Mouse (Mus musculus): ENCODE results near the gene Lemd1. TPM values are rescaled to one million over a fixed set of nuclear protein-coding genes. Genes with fewer than 3 reads are reported as not detected.
"Not testable (repeated sequence)": the region's sequence is repeated elsewhere in the genome, so short reads cannot be mapped to it uniquely, and the experiment has no call there.

Gene Lemd1
- total RNA-seq, 2 experiments from 2014 or later: not detected

DNA sequence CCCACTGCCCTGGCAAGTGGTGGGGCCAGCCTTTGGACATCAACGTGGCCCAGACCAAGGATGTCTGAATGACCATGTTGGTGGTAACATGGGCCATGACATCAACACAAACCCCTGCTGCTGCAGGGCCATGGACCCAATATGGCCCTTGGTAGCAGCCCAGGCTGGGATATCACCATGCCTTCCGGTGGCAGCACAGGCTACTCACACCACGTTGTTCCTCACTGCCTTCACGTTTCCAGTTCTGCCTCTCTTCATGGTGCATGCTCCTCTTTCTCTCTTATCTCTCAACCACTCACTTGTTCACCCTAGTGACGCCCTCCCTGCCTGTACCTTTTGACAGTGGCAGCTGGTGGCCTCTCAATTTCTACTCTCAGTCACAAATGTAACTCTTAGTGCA lies 53.8 kb downstream of the Lemd1 start:
- ATAC-seq (replicated peaks; ENCODE audit: poor library complexity): peak; percentile 54; the same call in 1 of the 2 replicates

DNA sequence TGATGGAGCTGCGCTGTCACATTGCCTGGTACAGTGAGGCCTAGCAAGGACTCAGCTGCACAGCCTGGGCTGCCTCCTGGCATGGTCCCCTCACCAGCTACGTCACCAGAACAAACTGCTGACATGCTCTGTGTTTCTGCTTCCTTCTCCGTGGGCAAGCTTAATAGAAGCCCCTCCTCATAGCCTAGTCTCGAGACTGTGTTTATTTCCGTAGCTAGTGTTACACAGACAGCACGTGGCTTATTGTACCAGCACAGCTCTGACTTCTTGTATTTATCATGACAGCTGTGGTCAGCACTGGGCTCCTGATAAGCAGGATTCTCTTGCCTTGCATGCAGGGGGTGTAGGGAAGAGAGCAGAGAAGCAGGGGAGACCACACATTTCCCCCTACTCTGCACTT lies 54.9 kb downstream of the Lemd1 start:
- ATAC-seq (replicated peaks; ENCODE audit: poor library complexity): peak; percentile 89

DNA sequence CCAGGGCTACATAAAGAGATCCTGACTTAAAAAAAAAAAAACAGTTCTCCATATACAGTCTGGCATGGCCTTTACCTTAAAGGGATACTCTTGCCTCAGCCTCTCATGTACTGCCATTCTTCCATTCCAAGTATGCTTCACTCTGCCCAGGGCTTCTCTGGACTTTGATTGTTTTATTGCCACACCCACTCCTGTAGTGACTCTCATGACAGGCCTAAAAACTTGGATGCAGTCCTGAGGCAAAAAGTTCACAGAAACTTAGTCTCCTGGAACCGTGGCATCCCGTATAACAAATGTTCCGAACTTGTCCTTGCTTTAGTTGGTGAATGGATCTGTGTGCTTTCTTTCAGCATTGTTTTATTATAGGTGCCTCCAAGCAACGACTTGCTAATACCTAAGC lies 55.4 kb downstream of the Lemd1 start:
- peak; percentile 17 for ATAC-seq (replicated peaks; ENCODE audit: poor library complexity)

DNA sequence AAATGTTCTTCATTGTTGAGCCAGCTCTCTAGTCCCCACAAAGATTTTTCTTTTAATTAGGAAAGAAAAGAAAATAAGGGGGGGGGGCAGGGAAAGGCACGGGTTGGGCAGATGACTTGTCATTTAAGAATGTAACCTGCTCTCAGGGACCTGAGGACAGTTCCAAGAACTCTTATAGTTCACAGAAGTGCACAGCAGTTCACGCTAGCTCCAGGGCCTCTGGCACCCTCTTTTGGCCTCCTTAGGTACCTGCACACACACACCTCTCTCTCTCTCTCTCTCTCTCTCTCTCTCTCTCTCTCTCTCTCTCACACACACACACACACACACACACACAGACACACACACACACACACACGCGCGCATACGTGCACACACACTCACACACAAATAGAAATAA lies 63.2 kb downstream of the Lemd1 start:
- no peak for ATAC-seq (replicated peaks; ENCODE audit: poor library complexity)

DNA sequence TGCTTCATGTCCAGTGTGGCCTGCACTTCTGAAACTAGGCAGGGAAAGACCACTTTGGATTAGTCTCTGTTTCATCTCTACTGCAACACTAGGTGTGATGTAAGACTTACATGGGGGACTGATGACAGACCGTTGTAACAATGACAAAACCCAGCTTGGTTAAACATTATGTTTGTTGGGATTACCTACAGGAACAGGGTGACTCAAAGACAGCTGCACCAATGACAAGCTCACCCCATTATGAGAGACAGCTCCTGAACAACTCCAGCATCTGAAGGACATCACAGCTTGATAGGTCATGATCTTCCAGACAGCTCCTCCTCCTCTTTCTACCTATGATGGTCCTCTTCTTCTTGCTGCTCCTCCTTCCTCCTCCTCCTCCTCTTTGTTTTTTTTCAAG lies 69.1 kb downstream of the Lemd1 start:
- no peak for ATAC-seq (replicated peaks; ENCODE audit: poor library complexity)

DNA sequence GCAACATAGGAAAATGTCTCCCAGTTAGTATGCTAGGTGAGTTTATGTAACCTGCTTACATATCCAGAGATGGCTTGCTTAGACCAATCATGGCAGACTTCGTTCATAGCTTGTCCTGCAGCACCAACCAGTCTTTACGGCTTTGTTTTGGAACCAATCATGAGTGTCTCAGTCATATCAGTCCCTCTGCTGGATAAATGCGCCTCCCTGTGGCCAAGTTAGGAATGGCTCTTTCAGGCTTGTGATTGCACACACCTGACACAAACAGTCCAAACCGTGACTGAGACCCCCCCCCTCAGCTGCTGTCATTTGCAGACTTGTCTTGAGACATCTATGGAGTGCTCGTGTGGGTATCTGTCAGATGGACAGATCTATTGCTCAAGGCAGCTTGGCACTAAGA lies 69.8 kb downstream of the Lemd1 start:
- ATAC-seq (replicated peaks; ENCODE audit: poor library complexity): peak; percentile 70

DNA sequence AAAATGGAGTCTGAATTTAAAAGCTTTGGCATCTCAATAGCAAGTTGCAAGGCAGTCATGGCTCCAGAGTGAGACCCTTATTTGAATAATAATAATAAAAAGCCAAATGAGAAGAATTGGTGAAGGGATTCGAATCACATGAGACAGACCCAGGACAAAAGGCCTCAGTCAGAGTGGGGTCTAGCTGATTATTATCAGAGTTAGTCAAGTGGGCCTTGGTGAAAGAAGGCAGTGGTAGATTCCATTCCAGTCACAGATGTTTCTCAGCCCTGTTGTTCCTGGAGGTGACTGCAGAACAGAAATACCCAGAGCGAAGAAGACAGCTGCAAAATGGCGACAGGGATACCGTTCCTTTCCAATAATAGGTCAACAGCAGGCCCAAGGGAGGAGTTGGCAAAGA lies 72.4 kb downstream of the Lemd1 start:
- no peak for ATAC-seq (replicated peaks; ENCODE audit: poor library complexity)

DNA sequence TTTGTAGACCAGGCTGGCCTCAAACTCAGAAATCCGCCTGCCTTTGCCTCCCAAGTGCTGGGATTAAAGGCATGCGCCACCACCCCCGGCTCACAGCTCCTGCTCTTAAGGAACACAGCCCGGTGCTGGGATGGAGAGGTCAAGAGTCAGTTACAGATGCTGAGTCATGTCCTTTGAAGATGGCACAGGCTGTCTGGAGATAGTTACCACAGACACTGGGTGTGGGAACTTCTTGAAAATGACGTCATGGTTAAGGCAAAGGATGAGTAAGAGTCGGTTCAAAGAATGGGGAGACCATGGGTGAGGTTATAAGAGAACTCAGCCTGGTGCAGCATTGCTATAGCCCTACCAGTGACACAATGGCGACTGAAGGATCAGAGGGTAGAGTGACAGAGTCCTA lies 73.3 kb downstream of the Lemd1 start:
- peak; percentile 81 for ATAC-seq (replicated peaks; ENCODE audit: poor library complexity)

DNA sequence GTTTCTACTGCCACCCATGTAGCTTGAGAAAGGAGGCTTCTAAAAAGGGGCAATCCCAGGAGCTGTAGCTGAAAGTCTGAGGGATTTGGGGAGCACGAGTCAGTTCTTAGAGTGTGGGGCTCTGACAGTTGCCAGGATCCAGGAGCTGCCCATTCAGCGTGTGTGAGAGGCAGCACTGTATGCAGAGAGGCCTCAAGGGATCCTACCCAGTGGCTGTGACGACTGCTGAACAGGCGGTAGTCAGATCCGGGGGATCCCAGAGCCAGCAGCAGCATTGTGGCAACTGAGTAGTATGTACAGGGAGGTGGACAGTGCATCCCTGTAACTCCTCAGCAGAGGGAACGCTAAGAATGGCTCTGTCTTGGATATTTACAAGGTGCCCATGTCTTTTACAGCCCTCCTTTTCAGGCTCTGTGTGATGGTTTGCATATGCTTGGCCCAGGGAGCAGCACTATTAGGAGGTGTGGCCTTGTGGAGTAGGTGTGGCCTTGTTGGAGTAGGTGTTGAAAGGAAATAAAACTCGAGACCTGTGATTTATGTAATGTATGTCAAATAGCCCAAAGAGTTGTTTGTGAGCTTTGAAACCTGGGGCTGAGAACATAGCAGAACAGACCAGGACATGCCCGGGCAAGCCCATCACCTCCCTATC lies 74.1 kb downstream of the Lemd1 start:
- no peak for ATAC-seq (replicated peaks; ENCODE audit: poor library complexity)

DNA sequence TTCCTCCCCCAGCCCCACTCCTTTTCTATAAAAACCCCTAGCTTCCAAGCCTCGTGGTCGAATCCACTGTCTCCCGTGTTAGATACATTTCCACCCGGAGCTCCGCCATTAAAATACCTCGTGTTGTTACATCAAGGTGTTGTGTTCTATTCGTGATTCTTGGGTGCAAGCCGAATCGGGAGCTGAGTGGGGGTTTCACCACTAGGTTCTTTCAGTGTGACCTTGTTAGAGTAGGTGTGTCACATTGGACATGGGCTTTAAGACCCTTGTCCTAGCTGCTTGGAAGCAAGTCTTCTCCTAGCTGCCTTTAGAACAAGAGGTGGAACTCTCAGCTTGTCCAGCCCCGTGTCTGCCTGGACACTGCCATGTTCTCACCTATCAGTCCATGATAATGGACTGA lies 74.7 kb downstream of the Lemd1 start:
- no peak for ATAC-seq (replicated peaks; ENCODE audit: poor library complexity)

DNA sequence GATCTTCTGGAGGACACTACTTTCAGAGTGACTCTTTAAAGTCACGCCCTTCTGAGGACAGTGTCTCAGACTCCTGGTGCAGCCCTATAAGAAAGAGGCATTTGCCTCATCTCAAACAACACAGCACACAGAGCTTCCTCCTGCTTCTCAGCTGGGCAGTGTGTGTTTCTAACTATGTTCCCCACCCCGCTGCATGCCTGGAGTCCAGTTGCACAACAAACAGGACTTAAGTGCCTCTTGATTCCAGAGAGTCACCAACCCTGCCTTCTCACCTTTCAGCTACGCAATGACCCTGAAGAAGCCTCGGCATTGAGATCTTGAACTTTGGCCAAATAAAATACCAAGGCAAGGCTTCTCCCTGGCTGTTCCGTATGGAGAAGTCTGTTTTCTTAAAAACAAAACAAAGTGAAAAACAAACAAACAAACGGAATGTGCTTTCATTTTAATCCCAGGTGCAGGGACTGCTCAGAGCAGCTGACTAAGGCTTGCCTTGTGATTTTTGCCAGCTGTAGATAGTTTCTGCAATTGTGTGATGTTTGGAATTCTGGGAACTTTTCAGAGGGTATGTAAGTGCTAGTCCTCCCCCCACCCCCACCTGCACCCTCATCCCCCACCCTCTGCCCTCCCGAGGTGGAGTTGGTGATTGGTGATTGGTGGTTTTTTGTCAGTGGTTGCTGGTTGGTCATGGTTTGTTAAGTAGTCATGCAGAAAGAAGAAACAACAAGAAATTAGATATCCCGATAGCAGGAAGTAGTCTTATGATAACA lies 75.7 kb downstream of the Lemd1 start:
- no peak for ATAC-seq (replicated peaks; ENCODE audit: poor library complexity)

DNA sequence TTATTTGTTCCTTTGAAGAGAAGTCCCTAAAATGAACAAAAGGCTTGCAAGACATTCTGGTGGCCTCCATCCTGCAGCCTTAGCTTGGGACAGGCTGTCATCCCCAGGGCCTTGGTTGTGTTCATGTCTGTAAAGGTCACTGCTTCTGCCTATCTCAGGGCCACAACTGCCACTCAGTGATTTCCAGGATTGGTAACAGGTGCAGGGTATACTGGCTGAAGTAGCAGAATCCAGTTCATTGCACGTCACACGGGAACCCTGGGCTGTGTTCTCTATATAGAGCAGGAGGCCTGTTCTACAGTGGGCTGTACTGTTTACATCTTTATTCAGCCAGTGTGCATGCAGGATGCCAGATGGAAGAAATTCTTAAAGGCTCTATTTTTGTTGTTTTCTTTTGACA lies 76.7 kb downstream of the Lemd1 start:
- no peak for ATAC-seq (replicated peaks; ENCODE audit: poor library complexity)

DNA sequence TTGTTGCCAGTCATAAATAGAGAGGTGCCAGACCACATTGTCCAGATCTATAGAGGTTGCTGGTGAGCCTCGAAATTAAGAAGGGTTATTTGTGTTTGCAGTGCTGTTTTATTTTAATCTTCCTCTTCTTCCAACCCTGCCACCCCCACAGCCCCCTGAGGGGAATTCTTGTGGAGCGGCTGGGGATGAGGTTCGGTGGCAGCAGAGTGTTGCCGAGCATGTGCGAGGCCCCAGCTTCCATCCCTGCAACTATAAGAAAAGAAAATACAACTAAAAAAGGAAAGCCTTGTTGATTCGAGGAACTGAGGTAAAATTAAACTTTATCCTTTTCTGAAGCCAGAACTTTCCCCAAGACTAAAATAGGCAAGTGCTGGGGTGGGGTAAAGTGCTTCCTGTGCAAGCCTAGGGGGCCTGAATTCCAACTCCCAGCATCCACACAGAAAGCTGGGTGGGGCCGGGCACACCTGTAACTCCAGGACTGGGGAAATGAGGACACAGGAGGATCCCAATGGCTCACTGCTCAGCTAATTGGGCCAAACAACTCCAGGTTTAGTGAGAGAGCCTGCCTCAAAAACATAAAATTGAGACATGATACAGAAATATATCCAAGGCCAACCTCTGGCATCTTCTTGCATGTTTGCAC lies 77.3 kb downstream of the Lemd1 start:
- no peak for ATAC-seq (replicated peaks; ENCODE audit: poor library complexity)

DNA sequence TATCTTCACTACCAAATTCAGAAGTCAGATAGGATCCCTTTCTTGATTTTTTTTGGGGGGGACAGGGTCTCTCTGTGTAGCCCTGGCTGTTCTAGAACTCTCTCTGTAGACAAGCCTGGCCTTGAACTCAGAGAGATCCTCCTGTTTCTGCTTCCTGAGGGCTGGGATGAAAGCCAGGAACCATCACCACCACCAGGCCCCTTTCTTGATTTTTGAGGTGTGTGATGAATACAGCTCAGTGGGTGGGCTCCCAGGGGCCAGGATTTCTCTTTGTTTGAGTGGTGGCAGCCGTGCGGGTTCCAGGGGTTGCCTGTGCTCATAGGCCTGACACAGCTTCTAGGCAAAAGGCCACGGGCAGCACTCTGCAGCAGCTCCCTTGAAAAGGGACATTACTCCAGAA lies 80.0 kb downstream of the Lemd1 start:
- no peak for ATAC-seq (replicated peaks; ENCODE audit: poor library complexity)

DNA sequence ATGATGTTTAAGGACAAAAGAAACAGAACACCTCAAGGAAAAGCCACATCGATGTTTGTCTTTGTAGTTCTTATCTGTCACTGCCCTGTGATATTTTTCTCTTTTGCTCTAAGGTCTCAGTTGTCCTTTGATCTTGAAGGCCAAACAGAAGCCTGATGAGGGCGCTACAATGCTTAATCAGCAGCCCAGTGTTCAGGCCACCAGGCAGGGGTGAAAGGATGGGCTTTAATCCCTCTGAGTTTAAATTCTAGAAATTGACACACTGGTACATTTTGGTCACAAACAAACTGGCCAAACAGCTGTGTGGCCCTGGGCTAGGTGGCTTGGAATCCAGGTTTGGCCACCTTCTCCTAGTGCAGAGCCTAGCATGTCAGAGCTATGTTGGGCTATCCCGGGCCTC lies 85.5 kb downstream of the Lemd1 start:
- ATAC-seq (replicated peaks; ENCODE audit: poor library complexity): no peak

DNA sequence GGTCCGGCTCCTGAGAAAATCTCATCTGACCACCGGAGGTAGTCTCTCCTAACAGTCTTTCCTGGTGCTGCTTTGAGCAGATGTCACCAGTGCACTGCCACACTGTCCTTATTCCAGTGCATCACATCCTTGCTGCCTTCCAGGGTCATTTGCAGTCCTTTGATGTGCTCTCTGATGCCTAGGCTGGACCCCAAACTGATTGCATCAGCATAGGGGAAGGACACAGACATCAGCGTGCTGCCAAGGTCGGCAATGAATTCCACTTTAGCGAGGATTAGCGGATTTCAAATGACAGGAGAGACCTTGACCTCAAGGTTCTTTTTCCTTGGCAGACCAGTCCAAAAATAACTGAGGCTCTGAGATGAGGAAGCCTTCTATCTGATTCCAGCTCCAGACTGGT lies 85.9 kb downstream of the Lemd1 start:
- no peak for ATAC-seq (replicated peaks; ENCODE audit: poor library complexity)

DNA sequence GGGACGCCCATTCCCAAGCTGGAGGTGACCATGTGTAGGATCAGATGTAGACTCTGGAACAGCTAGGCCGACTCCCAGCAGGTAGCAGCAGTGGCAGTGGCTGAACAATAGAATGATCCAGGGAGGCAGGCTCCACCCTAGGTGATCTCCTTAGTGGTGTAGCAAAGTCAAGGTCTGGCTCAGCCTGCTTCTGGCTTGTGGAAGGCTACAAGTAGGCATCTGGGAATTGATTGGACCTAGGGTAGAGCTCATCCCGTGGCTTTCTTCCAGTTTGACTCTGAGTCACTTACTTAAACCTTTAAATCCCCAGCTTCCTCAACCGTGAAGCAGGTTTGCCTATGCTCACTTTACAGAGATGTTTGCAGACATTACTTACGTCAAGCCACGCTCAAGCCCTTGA lies 89.4 kb downstream of the Lemd1 start:
- not testable (repeated sequence) for ATAC-seq (replicated peaks; ENCODE audit: poor library complexity)

DNA sequence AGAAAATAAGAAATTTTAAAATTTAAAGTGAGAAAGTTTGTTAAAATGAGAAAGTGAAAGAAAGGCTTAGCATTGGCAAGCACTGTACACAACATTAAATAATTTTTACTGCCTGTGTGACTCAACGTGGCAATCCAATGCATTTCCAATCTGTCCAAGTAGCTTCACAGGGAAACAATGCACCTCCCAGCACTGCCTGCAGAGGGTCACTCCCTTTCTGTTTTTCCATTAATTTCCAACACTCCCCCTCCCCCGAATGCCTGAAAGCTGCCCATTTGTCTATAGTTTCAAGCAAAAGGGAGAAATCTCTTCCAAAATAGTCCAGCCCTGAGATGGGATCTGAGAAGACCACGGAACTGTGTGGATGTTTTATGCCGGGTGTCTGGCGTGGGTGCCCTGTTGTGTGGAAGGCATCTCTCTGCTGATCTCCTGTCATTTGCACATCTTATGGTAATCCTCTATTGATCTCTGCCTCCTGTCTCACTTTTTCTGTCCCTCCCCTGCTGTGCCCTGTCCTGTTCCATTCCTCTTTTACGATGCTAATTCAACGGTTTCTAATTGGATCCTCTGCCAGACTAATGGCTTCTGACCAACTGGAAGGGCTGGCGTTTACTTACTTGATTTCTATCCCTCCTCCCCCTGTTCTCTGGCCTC lies 90.4 kb downstream of the Lemd1 start:
- no peak for ATAC-seq (replicated peaks; ENCODE audit: poor library complexity)

DNA sequence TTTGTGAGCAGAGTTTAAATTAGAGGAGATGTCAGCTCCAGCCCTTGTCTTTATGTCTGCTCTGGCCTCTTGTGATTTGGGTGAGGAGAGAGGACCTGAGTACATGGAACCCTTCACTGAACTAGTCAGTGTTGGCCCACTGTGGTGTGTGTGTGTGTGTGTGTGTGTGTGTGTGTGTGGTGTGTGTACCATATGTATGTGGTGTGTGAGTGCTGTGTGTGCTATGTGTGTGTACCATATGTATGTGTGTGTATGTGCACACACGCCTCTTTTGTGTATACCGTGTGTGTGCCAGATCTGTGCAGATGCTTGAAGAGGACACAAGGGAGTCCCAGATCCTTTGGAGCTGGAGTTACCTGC lies 90.9 kb downstream of the Lemd1 start:
- no peak for ATAC-seq (replicated peaks; ENCODE audit: poor library complexity)

DNA sequence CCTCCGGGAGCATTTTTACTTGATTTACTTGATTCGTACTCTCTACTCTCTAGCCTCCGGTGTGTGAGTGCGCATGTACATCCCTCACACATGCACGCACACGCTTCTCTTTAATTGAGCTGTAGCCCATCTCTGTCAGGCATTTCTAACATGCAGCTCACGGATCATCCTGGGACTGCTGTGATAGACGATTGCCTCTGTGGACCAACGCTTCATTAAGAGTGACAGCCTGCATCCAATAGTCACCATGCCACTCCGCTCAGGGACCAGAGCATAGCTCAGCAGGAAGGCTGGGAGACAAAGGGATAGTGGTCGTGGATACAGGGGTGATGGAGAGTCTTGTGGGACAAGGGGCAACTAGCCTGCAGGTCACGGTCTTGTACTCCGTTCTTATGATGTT lies 91.8 kb downstream of the Lemd1 start:
- ATAC-seq (replicated peaks; ENCODE audit: poor library complexity): no peak

DNA sequence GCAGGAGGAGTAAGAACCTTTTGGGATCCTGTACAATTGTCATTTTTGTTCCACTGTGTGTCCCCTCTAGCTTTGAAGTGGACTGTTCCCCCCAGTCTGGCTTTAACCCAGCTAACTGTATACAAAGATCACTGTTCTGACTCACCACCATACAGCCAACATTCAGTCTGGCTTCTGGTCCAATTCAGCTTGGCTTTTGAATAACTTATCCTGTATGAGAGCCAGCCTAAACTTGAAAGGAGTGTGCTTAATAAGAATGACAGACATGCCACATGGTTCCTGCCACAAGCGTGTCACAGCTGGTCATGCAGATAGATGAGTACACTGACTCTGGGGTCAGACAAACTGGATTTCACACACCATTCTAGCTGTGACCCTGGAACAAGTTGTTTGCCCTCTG lies 95.5 kb downstream of the Lemd1 start:
- no peak for ATAC-seq (replicated peaks; ENCODE audit: poor library complexity)

DNA sequence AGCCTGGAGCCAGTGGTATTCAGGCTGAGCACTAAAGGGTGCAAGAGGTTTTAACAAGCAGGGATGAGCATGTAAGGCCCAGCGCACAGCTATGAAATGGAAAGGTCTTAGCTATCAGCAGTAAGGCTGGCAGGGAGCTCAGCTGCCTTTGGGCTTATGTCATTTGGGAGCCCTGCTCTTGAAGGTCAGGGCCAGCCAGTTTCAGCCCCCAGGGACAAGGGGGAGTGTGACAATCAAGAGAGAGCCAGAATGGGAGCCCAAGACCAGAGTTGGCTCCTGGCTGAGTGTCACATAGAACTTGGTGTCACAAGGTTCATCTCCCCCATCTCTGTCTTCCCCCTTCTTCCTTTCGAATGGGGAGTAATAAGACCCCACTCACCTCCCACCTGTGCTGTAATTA lies 96.2 kb downstream of the Lemd1 start:
- no peak for ATAC-seq (replicated peaks; ENCODE audit: poor library complexity)
